Mouse (Mus musculus): ENCODE data around the gene Adam8.

DNA sequence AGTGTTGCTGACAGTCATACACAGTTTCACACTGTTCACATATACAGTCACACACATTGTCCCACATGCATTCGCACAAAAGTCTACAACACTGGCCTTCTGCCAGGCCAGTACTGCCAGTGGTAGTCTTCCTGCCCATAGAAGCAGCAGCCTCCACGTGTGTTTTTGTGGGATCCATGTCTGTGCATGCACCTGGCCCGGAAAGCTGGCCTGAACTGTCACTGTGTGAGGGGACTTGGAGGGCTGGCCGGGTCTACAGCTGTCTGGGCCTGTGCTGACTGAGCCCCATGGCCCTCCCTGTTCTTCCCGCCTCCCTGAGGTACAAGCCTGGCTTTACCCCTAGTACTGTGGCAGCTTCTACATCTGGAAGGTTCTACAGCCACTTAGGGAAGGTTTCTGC, 21.4 kb downstream of the Adam8 start:
- TF ChIP-seq CTCF (IDR thresholded peaks at IDR 0.05; ENCODE audit: borderline replicate concordance, insufficient read depth, low read length) = no peak
- no peak for TF ChIP-seq POLR2A (IDR thresholded peaks at IDR 0.05; ENCODE audit: low read depth, low read length)
